Mouse (Mus musculus) G1E (cell line): Measurements from ENCODE around the gene Ppil2. TPM values are rescaled to one million over a fixed set of nuclear protein-coding genes. Genes with fewer than 3 reads are reported as not detected.
A peak's percentile ranks its signal among the peaks of the same experiment; 100 is the strongest.

ENCODE experiments used
- ATAC-seq: 2 replicates; pipeline ENCODE4 v1.8.0; 2016; ENCODE audit warnings: mild to moderate bottlenecking; ENCODE audit not compliant: insufficient number of reproducible peaks, poor library complexity, low FRiP score, severe bottlenecking; ENCODE audit errors: extremely low read depth
- DNase-seq: peaks from one replicate; pipeline ENCODE4 v3.0.0; 2012; ENCODE audit warnings: low spot score
- H3K27me3 ChIP-seq: 2 replicates; pipeline ENCODE4 v1.6.1; 2012; ENCODE audit warnings: mild to moderate bottlenecking, low read length, inconsistent platforms; ENCODE audit not compliant: insufficient read depth
- H3K36me3 ChIP-seq: replicated peaks from 2 replicates; pipeline ENCODE3; 2012; ENCODE audit warnings: mild to moderate bottlenecking, inconsistent platforms
- H3K4me1 ChIP-seq: 2 replicates; pipeline ENCODE4 v1.6.1; 2012; ENCODE audit warnings: low read depth, low read length, inconsistent platforms, mixed read lengths; ENCODE audit not compliant: insufficient read depth
- H3K4me3 ChIP-seq: 2 replicates; pipeline ENCODE4 v1.5.1; 2012; ENCODE audit warnings: low read depth, mild to moderate bottlenecking, inconsistent platforms, low read length, moderate library complexity, mixed read lengths
- H3K9me3 ChIP-seq: replicated peaks from 2 replicates; pipeline ENCODE4 v1.6.1; 2012; ENCODE audit warnings: inconsistent platforms
- CTCF ChIP-seq: IDR thresholded peaks from 2 replicates; pipeline ENCODE4 v1.5.1; 2012; ENCODE audit warnings: low read depth, low read length, inconsistent platforms, mixed read lengths
- GATA1 ChIP-seq: IDR thresholded peaks from 2 replicates; pipeline ENCODE4 v1.6.1; 2012; ENCODE audit warnings: borderline replicate concordance, low read length, inconsistent platforms, mixed read lengths
- GATA2 ChIP-seq: IDR thresholded peaks from 2 replicates; pipeline ENCODE4 v1.6.1; 2012; ENCODE audit warnings: low read depth, low read length, inconsistent platforms, borderline replicate concordance
- POLR2AphosphoS5 ChIP-seq: IDR thresholded peaks from 2 replicates; pipeline ENCODE4 v1.6.1; 2012; ENCODE audit warnings: low read depth, low read length, inconsistent platforms; ENCODE audit not compliant: insufficient replicate concordance
- TAL1 ChIP-seq: conservative IDR thresholded peaks from 2 replicates; pipeline ENCODE4 v1.6.1; 2012; ENCODE audit warnings: low read depth, low read length, inconsistent platforms, mixed read lengths
- polyA plus RNA-seq: library from polyadenylated mRNA; stranded (reverse); fragments of >175 nt; gene quantifications from 2 replicates; pipeline ENCODE4 v1.2.3, GENCODE M21; 2012
- total RNA-seq, 2 experiments: library from RNA; stranded (forward) in 1 of 2; stranded (reverse) in 1 of 2; fragments of 200-1000 nt in 1 of 2; fragments of >200 nt in 1 of 2; fragmentation: Nextera tagmentation in 1 of 2; gene quantifications; 2 replicates each; pipeline ENCODE4 v1.2.3; 2014 to 2017

Ppil2 gene
- total and polyA plus RNA-seq, 3 experiments, result 65.1 to 127 (median 110) TPM

DNA sequence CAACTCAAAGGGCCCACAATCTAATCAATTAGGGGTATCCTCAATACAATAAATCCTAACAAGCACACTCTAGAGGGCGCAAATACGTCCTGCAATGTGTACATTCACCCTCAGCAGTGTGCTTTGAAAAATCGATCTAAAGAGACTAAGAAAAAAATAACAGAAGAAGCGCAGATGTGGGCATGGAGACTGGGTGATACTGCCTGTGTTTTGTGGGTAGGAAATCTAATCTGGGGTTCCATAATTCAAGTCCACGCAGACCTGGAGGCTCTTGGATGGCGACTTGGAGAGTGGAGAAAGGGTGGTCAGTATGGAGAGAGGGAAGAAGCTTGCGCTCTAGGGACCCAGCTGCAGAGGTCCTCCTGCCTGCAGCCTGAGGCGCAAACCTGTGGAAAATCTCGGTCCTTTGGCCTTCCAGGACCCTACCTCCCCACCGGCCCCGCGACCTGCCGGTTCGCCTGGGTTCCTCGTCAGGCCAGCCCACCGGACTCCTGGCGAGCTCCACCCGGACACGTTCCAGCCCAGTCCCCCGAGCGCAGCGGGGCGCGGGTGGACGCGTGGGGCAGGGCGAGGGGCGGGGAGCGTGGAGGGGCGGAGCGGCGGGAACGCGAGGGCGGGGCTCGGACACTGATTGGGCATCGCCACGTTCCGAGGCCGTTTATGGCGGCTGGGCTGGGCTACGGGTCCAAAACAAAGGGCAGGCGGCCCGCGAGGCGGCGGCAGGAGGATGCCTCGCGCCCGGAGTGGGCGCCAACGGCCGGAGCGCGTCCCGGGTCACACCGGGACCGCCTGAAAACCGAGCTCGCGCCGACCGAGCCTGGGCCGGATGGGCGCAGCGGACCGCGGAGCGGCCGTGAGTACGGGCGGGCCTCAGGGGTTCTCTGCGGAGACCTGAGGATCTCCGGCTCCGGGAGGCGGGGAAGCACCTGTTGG lies 41.3 kb downstream of the Ppil2 start, which contains the start of gene Ypel1:
TSS of gene Ypel1 (plus strand) at position 186 of the 933 bp plus-strand sequence.
- TF ChIP-seq GATA1 (no peak), TAL1 (no peak), GATA2 (no peak), POLR2AphosphoS5 (no peak), CTCF (no peak)
- peak; percentile 28; the same call in 1 of the 2 replicates for ATAC-seq
- peak; percentile 70 for DNase-seq
- H3K9me3 ChIP-seq, result no peaks in the 10 kb centered on the region
- peaks cover 16% of the 10 kb centered on the region for H3K4me1 ChIP-seq
- H3K4me3 ChIP-seq, result peak within 1 kb of the TSS; percentile 76
- H3K27me3 ChIP-seq, result peaks cover 40% of the 10 kb centered on the region
- H3K36me3 ChIP-seq, result no peaks in the 10 kb centered on the region

DNA sequence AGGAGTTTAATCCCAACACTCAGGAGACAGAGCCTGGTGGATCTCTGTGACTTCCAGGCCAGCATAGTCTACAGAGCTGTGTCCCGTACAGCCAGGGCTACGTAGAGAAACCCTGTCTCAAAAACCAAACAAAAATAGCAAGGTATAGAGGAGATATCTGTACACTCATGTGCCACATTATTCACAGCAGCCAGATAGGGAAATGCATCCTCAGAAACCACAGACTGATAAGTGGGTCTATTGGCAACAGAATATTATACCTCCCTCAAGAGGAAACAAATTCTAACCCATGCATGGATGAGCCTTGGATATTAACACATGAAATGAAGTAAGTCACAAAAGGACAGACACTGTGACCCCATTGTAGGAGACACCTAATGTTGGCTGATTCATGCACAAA lies 43.5 kb downstream of the Ppil2 start:
- H3K36me3 ChIP-seq, result no peaks in the 10 kb centered on the region
- peaks cover 33% of the 10 kb centered on the region for H3K27me3 ChIP-seq
- no peak for DNase-seq
- no peak overlapping the region for H3K4me3 ChIP-seq
- H3K9me3 ChIP-seq, result no peaks in the 10 kb centered on the region
- TF ChIP-seq POLR2AphosphoS5 (no peak), CTCF (no peak), GATA1 (no peak), GATA2 (no peak)
- ATAC-seq, result no peak
- H3K4me1 ChIP-seq, result peaks cover 14% of the 10 kb centered on the region

DNA sequence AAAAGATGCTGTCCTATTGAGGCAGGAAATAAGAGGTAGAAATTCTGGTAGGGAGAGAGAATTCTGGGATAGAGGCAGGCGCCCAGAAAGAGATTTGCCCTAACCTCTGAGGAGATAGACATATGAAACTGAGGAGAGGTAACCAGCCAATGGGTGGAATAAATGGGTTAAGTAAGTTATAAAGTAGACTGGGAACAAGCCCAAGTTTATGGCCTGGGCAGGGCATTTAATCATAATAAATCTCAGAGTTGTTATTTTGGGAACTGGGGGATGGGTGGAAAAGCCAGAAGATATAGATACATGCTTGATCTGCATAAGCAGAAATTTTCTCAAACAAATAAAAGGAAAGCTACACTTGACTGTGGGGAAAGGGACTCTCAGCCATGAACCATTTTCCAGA lies 48.7 kb downstream of the Ppil2 start:
- DNase-seq (no peak), ATAC-seq (no peak)
- no peaks in the 10 kb centered on the region for H3K4me1 ChIP-seq
- H3K36me3 ChIP-seq, result no peaks in the 10 kb centered on the region
- no peak for TF ChIP-seq CTCF
- no peak for TF ChIP-seq POLR2AphosphoS5
- no peak for TF ChIP-seq TAL1
- no peak for TF ChIP-seq GATA1
- no peak for TF ChIP-seq GATA2
- H3K9me3 ChIP-seq, result no peaks in the 10 kb centered on the region
- H3K4me3 ChIP-seq, result no peak overlapping the region
- H3K27me3 ChIP-seq, result peaks cover 26% of the 10 kb centered on the region

DNA sequence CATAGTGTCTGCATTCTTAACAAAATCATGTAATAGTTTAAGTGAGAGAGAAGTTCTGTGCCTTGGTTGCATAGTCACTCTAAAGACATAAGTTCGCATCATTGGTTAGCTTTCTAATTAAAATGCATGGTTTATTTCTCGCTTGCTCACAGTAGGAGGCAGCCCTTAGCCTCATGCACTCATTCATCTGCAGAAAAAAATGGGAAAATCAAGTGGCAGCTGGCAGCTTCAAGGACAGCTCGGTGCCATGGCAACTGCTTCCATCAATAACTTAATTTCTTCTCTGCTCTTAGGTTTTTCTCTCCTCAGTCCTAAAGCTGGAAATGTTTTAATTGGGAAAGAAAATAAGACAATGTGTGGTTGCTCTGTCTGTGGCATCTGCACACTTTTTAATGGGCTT lies 55.5 kb downstream of the Ppil2 start:
- DNase-seq (no peak), ATAC-seq (no peak)
- H3K4me1 ChIP-seq, result no peaks in the 10 kb centered on the region
- no peak for TF ChIP-seq POLR2AphosphoS5
- TF ChIP-seq GATA1, result no peak
- no peak for TF ChIP-seq GATA2
- TF ChIP-seq TAL1, result no peak
- no peak for TF ChIP-seq CTCF
- H3K27me3 ChIP-seq, result peaks cover 6% of the 10 kb centered on the region; the same call in 1 of the 2 replicates
- no peak overlapping the region for H3K4me3 ChIP-seq
- peaks cover 34% of the 10 kb centered on the region for H3K36me3 ChIP-seq
- H3K9me3 ChIP-seq, result no peaks in the 10 kb centered on the region

DNA sequence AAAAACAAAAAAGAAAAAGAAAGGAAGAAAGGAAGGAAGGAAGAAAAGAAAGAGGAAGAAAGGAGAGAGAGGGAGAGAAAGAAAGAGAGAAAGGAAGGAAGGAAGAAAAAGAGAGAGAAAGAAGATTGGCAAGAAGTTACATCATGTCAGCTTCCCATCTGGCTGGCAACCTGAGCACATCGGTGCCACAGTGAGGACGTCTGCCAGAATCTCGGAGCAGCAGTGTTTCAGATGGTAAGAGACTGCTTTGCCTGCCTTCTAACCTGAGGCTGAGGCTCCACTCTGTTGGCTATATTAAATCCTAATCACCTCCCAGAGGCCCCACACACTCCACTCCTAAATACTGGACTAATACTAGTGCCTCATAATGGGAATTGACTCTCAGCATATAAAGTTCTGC lies 57.2 kb downstream of the Ppil2 start:
- TF ChIP-seq POLR2AphosphoS5, result no peak
- no peak for TF ChIP-seq GATA2
- no peaks in the 10 kb centered on the region for H3K4me1 ChIP-seq
- no peaks in the 10 kb centered on the region for H3K9me3 ChIP-seq
- ATAC-seq (no peak), DNase-seq (no peak)
- H3K27me3 ChIP-seq, result no peaks in the 10 kb centered on the region
- peaks cover 49% of the 10 kb centered on the region for H3K36me3 ChIP-seq
- H3K4me3 ChIP-seq, result no peak overlapping the region

DNA sequence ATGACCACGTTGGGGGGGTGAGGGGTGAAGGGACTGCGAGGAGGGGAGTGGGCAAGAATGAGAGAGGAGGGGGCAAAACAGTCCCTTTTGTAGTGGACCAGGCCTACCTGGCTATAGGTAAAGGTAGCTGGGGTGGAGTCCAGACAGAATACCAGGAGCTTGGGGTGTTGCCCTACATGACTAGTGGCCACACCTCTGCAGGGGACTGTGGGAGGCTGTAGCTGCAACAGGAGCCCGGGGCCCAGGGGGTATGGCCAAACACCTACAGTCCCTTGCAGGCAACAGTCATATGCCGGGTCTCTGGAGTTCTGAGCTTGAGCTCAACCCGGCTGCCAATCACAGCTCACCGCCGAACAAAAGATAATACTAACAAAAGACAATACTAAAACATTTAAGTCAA lies 59.0 kb downstream of the Ppil2 start:
- no peaks in the 10 kb centered on the region for H3K4me1 ChIP-seq
- no peaks in the 10 kb centered on the region for H3K27me3 ChIP-seq
- TF ChIP-seq GATA1 (no peak), CTCF (no peak), TAL1 (no peak), POLR2AphosphoS5 (no peak), GATA2 (no peak)
- peaks cover 66% of the 10 kb centered on the region for H3K36me3 ChIP-seq
- ATAC-seq, result no peak
- no peak overlapping the region for H3K4me3 ChIP-seq
- DNase-seq, result no peak
- no peaks in the 10 kb centered on the region for H3K9me3 ChIP-seq
